Mouse (Mus musculus): ENCODE data around the gene Dock9. TPM values are rescaled to one million over a fixed set of nuclear protein-coding genes. Genes with fewer than 3 reads are reported as not detected.

Dock9 gene
- polyA plus RNA-seq, 1 experiment from 2014 or later = 13.6 TPM

GRCm38 (mm10) chr14:121780942-121781531, 16.6 kb downstream of the Dock9 start:
- WGBS = 30% methylated on average over 12 of the region's 12 CpGs
- Histone ChIP-seq H3K27me3 (replicated peaks; ENCODE audit: control insufficient read depth, insufficient read depth, low read length) (no peaks in the 10 kb centered on the region), H3K4me2 (ENCODE audit: low read depth, low read length) (no peak overlapping the region), H3K9ac (ENCODE audit: low read depth, low read length) (peak overlapping the region; percentile 42), H3K9me3 (ENCODE audit: control insufficient read depth, low read length) (no peaks in the 10 kb centered on the region), H3K4me1 (ENCODE audit: control insufficient read depth, insufficient read depth, low read length) (peaks cover 29% of the 10 kb centered on the region), H3K27ac (ENCODE audit: low read length) (peak overlapping the region; percentile 88), H3K4me3 (ENCODE audit: low read length) (no peak overlapping the region), H3K36me3 (ENCODE audit: control insufficient read depth, insufficient read depth, low read length) (no peaks in the 10 kb centered on the region)
- ATAC-seq = peak; percentile 66

- Histone ChIP-seq H3K27ac (ENCODE audit: low read length) (peak overlapping the region; percentile 88), H3K4me3 (ENCODE audit: low read length) (no peak overlapping the region), H3K9ac (ENCODE audit: low read depth, low read length) (peak overlapping the region; percentile 42), H3K4me1 (ENCODE audit: control insufficient read depth, insufficient read depth, low read length) (peaks cover 32% of the 10 kb centered on the region), H3K27me3 (replicated peaks; ENCODE audit: control insufficient read depth, insufficient read depth, low read length) (no peaks in the 10 kb centered on the region), H3K9me3 (ENCODE audit: control insufficient read depth, low read length) (no peaks in the 10 kb centered on the region), H3K4me2 (ENCODE audit: low read depth, low read length) (no peak overlapping the region), H3K36me3 (ENCODE audit: control insufficient read depth, insufficient read depth, low read length) (no peaks in the 10 kb centered on the region)
- WGBS = 39% methylated on average over 11 of the region's 11 CpGs
- peak; percentile 52 for ATAC-seq
Observed at GRCm38 (mm10) chr14:121780144-121780913, 17.3 kb downstream of the Dock9 start.

GRCm38 (mm10) chr14:121779620-121780019, 18.0 kb downstream of the Dock9 start:
- no peak for ATAC-seq
- Histone ChIP-seq H3K4me1 (ENCODE audit: control insufficient read depth, insufficient read depth, low read length) (peaks cover 35% of the 10 kb centered on the region), H3K4me2 (ENCODE audit: low read depth, low read length) (no peak overlapping the region), H3K4me3 (ENCODE audit: low read length) (no peak overlapping the region), H3K27ac (ENCODE audit: low read length) (peak overlapping the region; percentile 20; the same call in 1 of the 2 replicates), H3K36me3 (ENCODE audit: control insufficient read depth, insufficient read depth, low read length) (no peaks in the 10 kb centered on the region), H3K9ac (ENCODE audit: low read depth, low read length) (no peak overlapping the region), H3K9me3 (ENCODE audit: control insufficient read depth, low read length) (no peaks in the 10 kb centered on the region), H3K27me3 (replicated peaks; ENCODE audit: control insufficient read depth, insufficient read depth, low read length) (no peaks in the 10 kb centered on the region)
- WGBS = 63% methylated on average over 3 of the region's 3 CpGs

GRCm38 (mm10) chr14:121777279-121777831, 20.3 kb downstream of the Dock9 start:
- 50% methylated on average over 4 of the region's 4 CpGs for WGBS
- H3K9ac ChIP-seq (ENCODE audit: low read depth, low read length) = no peak overlapping the region
- H3K27me3 ChIP-seq (replicated peaks; ENCODE audit: control insufficient read depth, insufficient read depth, low read length) = no peaks in the 10 kb centered on the region
- H3K4me1 ChIP-seq (ENCODE audit: control insufficient read depth, insufficient read depth, low read length) = peaks cover 40% of the 10 kb centered on the region
- H3K9me3 ChIP-seq (ENCODE audit: control insufficient read depth, low read length) = no peaks in the 10 kb centered on the region
- no peak overlapping the region for H3K27ac ChIP-seq (ENCODE audit: low read length)
- H3K36me3 ChIP-seq (ENCODE audit: control insufficient read depth, insufficient read depth, low read length) = no peaks in the 10 kb centered on the region
- H3K4me3 ChIP-seq (ENCODE audit: low read length) = no peak overlapping the region
- H3K4me2 ChIP-seq (ENCODE audit: low read depth, low read length) = no peak overlapping the region
- no peak for ATAC-seq

- no peak for ATAC-seq
- H3K4me3 ChIP-seq (ENCODE audit: low read length) = no peak overlapping the region
- H3K36me3 ChIP-seq (ENCODE audit: control insufficient read depth, insufficient read depth, low read length) = no peaks in the 10 kb centered on the region
- no peaks in the 10 kb centered on the region for H3K9me3 ChIP-seq (ENCODE audit: control insufficient read depth, low read length)
- H3K4me1 ChIP-seq (ENCODE audit: control insufficient read depth, insufficient read depth, low read length) = peaks cover 36% of the 10 kb centered on the region
- no peaks in the 10 kb centered on the region for H3K27me3 ChIP-seq (replicated peaks; ENCODE audit: control insufficient read depth, insufficient read depth, low read length)
- no peak overlapping the region for H3K27ac ChIP-seq (ENCODE audit: low read length)
- WGBS = 85% methylated on average over 4 of the region's 4 CpGs
- no peak overlapping the region for H3K9ac ChIP-seq (ENCODE audit: low read depth, low read length)
- no peak overlapping the region for H3K4me2 ChIP-seq (ENCODE audit: low read depth, low read length)
Observed at GRCm38 (mm10) chr14:121776749-121777148, 20.9 kb downstream of the Dock9 start.

- Histone ChIP-seq H3K4me3 (ENCODE audit: low read length) (no peak overlapping the region), H3K27me3 (replicated peaks; ENCODE audit: control insufficient read depth, insufficient read depth, low read length) (no peaks in the 10 kb centered on the region), H3K9ac (ENCODE audit: low read depth, low read length) (no peak overlapping the region), H3K4me1 (ENCODE audit: control insufficient read depth, insufficient read depth, low read length) (peaks cover 9% of the 10 kb centered on the region), H3K4me2 (ENCODE audit: low read depth, low read length) (no peak overlapping the region), H3K36me3 (ENCODE audit: control insufficient read depth, insufficient read depth, low read length) (no peaks in the 10 kb centered on the region), H3K9me3 (ENCODE audit: control insufficient read depth, low read length) (no peaks in the 10 kb centered on the region), H3K27ac (ENCODE audit: low read length) (peak overlapping the region; percentile 24; the same call in 1 of the 2 replicates)
- ATAC-seq = peak; percentile 81
- 22% methylated on average over 11 of the region's 11 CpGs for WGBS
Observed at GRCm38 (mm10) chr14:121762021-121762452, 35.6 kb downstream of the Dock9 start.

GRCm38 (mm10) chr14:121760403-121760802, 37.2 kb downstream of the Dock9 start:
- H3K4me3 ChIP-seq (ENCODE audit: low read length) = no peak overlapping the region
- no peaks in the 10 kb centered on the region for H3K9me3 ChIP-seq (ENCODE audit: control insufficient read depth, low read length)
- H3K4me2 ChIP-seq (ENCODE audit: low read depth, low read length) = no peak overlapping the region
- no peak overlapping the region for H3K27ac ChIP-seq (ENCODE audit: low read length)
- no peaks in the 10 kb centered on the region for H3K27me3 ChIP-seq (replicated peaks; ENCODE audit: control insufficient read depth, insufficient read depth, low read length)
- WGBS = 84% methylated on average over 5 of the region's 5 CpGs
- H3K4me1 ChIP-seq (ENCODE audit: control insufficient read depth, insufficient read depth, low read length) = peaks cover 9% of the 10 kb centered on the region
- no peaks in the 10 kb centered on the region for H3K36me3 ChIP-seq (ENCODE audit: control insufficient read depth, insufficient read depth, low read length)
- ATAC-seq = no peak
- no peak overlapping the region for H3K9ac ChIP-seq (ENCODE audit: low read depth, low read length)

GRCm38 (mm10) chr14:121754110-121754509, 43.5 kb downstream of the Dock9 start:
- Histone ChIP-seq H3K4me2 (ENCODE audit: low read depth, low read length) (0 out of 2 replicates have a peak overlapping the region, but pooled peaks have one; percentile 11), H3K9me3 (ENCODE audit: control insufficient read depth, low read length) (no peaks in the 10 kb centered on the region), H3K36me3 (ENCODE audit: control insufficient read depth, insufficient read depth, low read length) (no peaks in the 10 kb centered on the region), H3K4me1 (ENCODE audit: control insufficient read depth, insufficient read depth, low read length) (peaks cover 11% of the 10 kb centered on the region; the same call in 1 of the 2 replicates), H3K27ac (ENCODE audit: low read length) (peak overlapping the region; percentile 82), H3K27me3 (replicated peaks; ENCODE audit: control insufficient read depth, insufficient read depth, low read length) (no peaks in the 10 kb centered on the region), H3K9ac (ENCODE audit: low read depth, low read length) (no peak overlapping the region), H3K4me3 (ENCODE audit: low read length) (no peak overlapping the region)
- WGBS = 50% methylated on average over 11 of the region's 11 CpGs
- ATAC-seq = peak; percentile 43; the same call in 1 of the 2 replicates

- Histone ChIP-seq H3K27ac (ENCODE audit: low read length) (peak overlapping the region; percentile 82), H3K27me3 (replicated peaks; ENCODE audit: control insufficient read depth, insufficient read depth, low read length) (no peaks in the 10 kb centered on the region), H3K9ac (ENCODE audit: low read depth, low read length) (no peak overlapping the region), H3K4me3 (ENCODE audit: low read length) (no peak overlapping the region), H3K36me3 (ENCODE audit: control insufficient read depth, insufficient read depth, low read length) (no peaks in the 10 kb centered on the region), H3K9me3 (ENCODE audit: control insufficient read depth, low read length) (no peaks in the 10 kb centered on the region), H3K4me1 (ENCODE audit: control insufficient read depth, insufficient read depth, low read length) (peaks cover 11% of the 10 kb centered on the region; the same call in 1 of the 2 replicates), H3K4me2 (ENCODE audit: low read depth, low read length) (no peak overlapping the region)
- ATAC-seq = peak; percentile 64
- WGBS = 50% methylated on average over 19 of the region's 19 CpGs
Observed at GRCm38 (mm10) chr14:121752686-121753426, 44.8 kb downstream of the Dock9 start.
